Mouse (Mus musculus): ENCODE measurements at regions not wholly inside any gene's neighbourhood (a gene's known extent, or its start where the extent isn't known, plus 50 kb on each side); places are given as distances from the start of the nearest gene placed in this dataset.
A peak's percentile ranks its signal among the peaks of the same experiment; 100 is the strongest.

GRCm38 (mm10) chr12:118784643-118785042 is 61.5 kb upstream of the Sp8 start:
- Histone ChIP-seq H3K27ac (replicated peaks; ENCODE audit: insufficient read depth, low read depth, low read length) (no peak overlapping the region), H3K27me3 (ENCODE audit: control insufficient read depth, insufficient read depth, low read length) (no peaks in the 10 kb centered on the region), H3K4me3 (ENCODE audit: insufficient read depth, low read depth, low read length) (no peak overlapping the region), H3K4me1 (ENCODE audit: control insufficient read depth, insufficient read depth, low read length) (peaks cover 3% of the 10 kb centered on the region; the same call in 1 of the 2 replicates), H3K36me3 (ENCODE audit: control insufficient read depth, insufficient read depth, low read length) (no peaks in the 10 kb centered on the region), H3K79me2 (ENCODE audit: control insufficient read depth, insufficient read depth, low read length) (no peaks in the 10 kb centered on the region), H3K9ac (ENCODE audit: low read depth, low read length) (no peak overlapping the region)
- no peak for TF ChIP-seq POLR2A (IDR thresholded peaks at IDR 0.05; ENCODE audit: extremely low read depth, insufficient read depth, low read length)
- TF ChIP-seq CTCF (IDR thresholded peaks at IDR 0.05; ENCODE audit: low read depth, low read length) = no peak
- WGBS = 88% methylated on average over 1 of the region's 1 CpGs
- no peak for DNase-seq (ENCODE audit: extremely low read depth, low read depth, low spot score)

GRCm38 (mm10) chr12:118781978-118782377 is 64.2 kb upstream of the Sp8 start:
- Histone ChIP-seq H3K27me3 (ENCODE audit: control insufficient read depth, insufficient read depth, low read length) (no peaks in the 10 kb centered on the region), H3K79me2 (ENCODE audit: control insufficient read depth, insufficient read depth, low read length) (no peaks in the 10 kb centered on the region), H3K9ac (ENCODE audit: low read depth, low read length) (no peak overlapping the region), H3K36me3 (ENCODE audit: control insufficient read depth, insufficient read depth, low read length) (no peaks in the 10 kb centered on the region), H3K4me3 (ENCODE audit: insufficient read depth, low read depth, low read length) (no peak overlapping the region), H3K27ac (replicated peaks; ENCODE audit: insufficient read depth, low read depth, low read length) (no peak overlapping the region), H3K4me1 (ENCODE audit: control insufficient read depth, insufficient read depth, low read length) (peaks cover 3% of the 10 kb centered on the region; the same call in 1 of the 2 replicates)
- no peak for TF ChIP-seq POLR2A (IDR thresholded peaks at IDR 0.05; ENCODE audit: extremely low read depth, insufficient read depth, low read length)
- no peak for TF ChIP-seq CTCF (IDR thresholded peaks at IDR 0.05; ENCODE audit: low read depth, low read length)
- DNase-seq (ENCODE audit: extremely low read depth, low read depth, low spot score) = peak; percentile 90
- 28% methylated on average over 3 of the region's 3 CpGs for WGBS

GRCm38 (mm10) chr12:118775463-118776064 is 70.6 kb upstream of the Sp8 start:
- Histone ChIP-seq H3K79me2 (ENCODE audit: control insufficient read depth, insufficient read depth, low read length) (no peaks in the 10 kb centered on the region), H3K27ac (replicated peaks; ENCODE audit: insufficient read depth, low read depth, low read length) (no peak overlapping the region), H3K4me3 (ENCODE audit: insufficient read depth, low read depth, low read length) (no peak overlapping the region), H3K27me3 (ENCODE audit: control insufficient read depth, insufficient read depth, low read length) (no peaks in the 10 kb centered on the region), H3K4me1 (ENCODE audit: control insufficient read depth, insufficient read depth, low read length) (no peaks in the 10 kb centered on the region), H3K36me3 (ENCODE audit: control insufficient read depth, insufficient read depth, low read length) (no peaks in the 10 kb centered on the region), H3K9ac (ENCODE audit: low read depth, low read length) (no peak overlapping the region)
- no peak for TF ChIP-seq CTCF (IDR thresholded peaks at IDR 0.05; ENCODE audit: low read depth, low read length)
- TF ChIP-seq POLR2A (IDR thresholded peaks at IDR 0.05; ENCODE audit: extremely low read depth, insufficient read depth, low read length) = no peak
- no peak for DNase-seq (ENCODE audit: extremely low read depth, low read depth, low spot score)
- 42% methylated on average over 1 of the region's 1 CpGs for WGBS

- Histone ChIP-seq H3K79me2 (ENCODE audit: control insufficient read depth, insufficient read depth, low read length) (no peaks in the 10 kb centered on the region), H3K9ac (ENCODE audit: low read depth, low read length) (no peak overlapping the region), H3K27me3 (ENCODE audit: control insufficient read depth, insufficient read depth, low read length) (no peaks in the 10 kb centered on the region), H3K27ac (replicated peaks; ENCODE audit: insufficient read depth, low read depth, low read length) (no peak overlapping the region), H3K4me1 (ENCODE audit: control insufficient read depth, insufficient read depth, low read length) (no peaks in the 10 kb centered on the region), H3K36me3 (ENCODE audit: control insufficient read depth, insufficient read depth, low read length) (no peaks in the 10 kb centered on the region), H3K4me3 (ENCODE audit: insufficient read depth, low read depth, low read length) (no peak overlapping the region)
- DNase-seq (ENCODE audit: extremely low read depth, low read depth, low spot score) = no peak
- TF ChIP-seq CTCF (IDR thresholded peaks at IDR 0.05; ENCODE audit: low read depth, low read length) = no peak
- TF ChIP-seq POLR2A (IDR thresholded peaks at IDR 0.05; ENCODE audit: extremely low read depth, insufficient read depth, low read length) = no peak
- 69% methylated on average over 2 of the region's 2 CpGs for WGBS
These were observed 73.3 kb upstream of the Sp8 start for GRCm38 (mm10) chr12:118772790-118773189.

GRCm38 (mm10) chr12:118766472-118766871 is 79.7 kb upstream of the Sp8 start:
- Histone ChIP-seq H3K79me2 (ENCODE audit: control insufficient read depth, insufficient read depth, low read length) (no peaks in the 10 kb centered on the region), H3K4me3 (ENCODE audit: insufficient read depth, low read depth, low read length) (no peak overlapping the region), H3K27ac (replicated peaks; ENCODE audit: insufficient read depth, low read depth, low read length) (no peak overlapping the region), H3K27me3 (ENCODE audit: control insufficient read depth, insufficient read depth, low read length) (no peaks in the 10 kb centered on the region), H3K9ac (ENCODE audit: low read depth, low read length) (no peak overlapping the region), H3K36me3 (ENCODE audit: control insufficient read depth, insufficient read depth, low read length) (no peaks in the 10 kb centered on the region), H3K4me1 (ENCODE audit: control insufficient read depth, insufficient read depth, low read length) (no peaks in the 10 kb centered on the region)
- TF ChIP-seq CTCF (IDR thresholded peaks at IDR 0.05; ENCODE audit: low read depth, low read length) = no peak
- no peak for TF ChIP-seq POLR2A (IDR thresholded peaks at IDR 0.05; ENCODE audit: extremely low read depth, insufficient read depth, low read length)
- DNase-seq (ENCODE audit: extremely low read depth, low read depth, low spot score) = no peak
- WGBS = 81% methylated on average over 1 of the region's 1 CpGs

DNA sequence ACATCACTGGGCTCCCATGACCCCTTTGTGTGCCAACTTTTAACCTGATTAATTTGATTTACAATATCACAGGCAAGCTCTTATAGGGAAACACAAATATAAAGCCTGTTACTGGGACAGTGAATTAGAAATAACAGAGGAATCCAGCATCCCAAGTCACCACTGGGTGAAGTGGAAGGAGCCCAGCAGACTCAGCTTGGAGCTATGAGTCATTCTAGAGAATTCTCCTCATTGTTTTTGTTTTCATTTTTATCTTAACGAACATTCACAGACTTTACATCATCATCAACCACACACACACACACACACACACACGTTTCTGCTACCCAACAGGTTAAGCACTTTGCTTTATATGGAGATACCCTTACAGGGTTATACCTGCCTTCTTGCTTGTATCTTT is 92.1 kb upstream of the Sp8 start:
- no peaks in the 10 kb centered on the region for H3K79me2 ChIP-seq (ENCODE audit: control insufficient read depth, insufficient read depth, low read length)
- H3K4me3 ChIP-seq (ENCODE audit: insufficient read depth, low read depth, low read length) = no peak overlapping the region
- no peaks in the 10 kb centered on the region for H3K36me3 ChIP-seq (ENCODE audit: control insufficient read depth, insufficient read depth, low read length)
- H3K27ac ChIP-seq (replicated peaks; ENCODE audit: insufficient read depth, low read depth, low read length) = no peak overlapping the region
- no peak for DNase-seq (ENCODE audit: extremely low read depth, low read depth, low spot score)
- no peaks in the 10 kb centered on the region for H3K4me1 ChIP-seq (ENCODE audit: control insufficient read depth, insufficient read depth, low read length)
- no peaks in the 10 kb centered on the region for H3K27me3 ChIP-seq (ENCODE audit: control insufficient read depth, insufficient read depth, low read length)
- TF ChIP-seq POLR2A (IDR thresholded peaks at IDR 0.05; ENCODE audit: extremely low read depth, insufficient read depth, low read length) = no peak
- no peak for TF ChIP-seq CTCF (IDR thresholded peaks at IDR 0.05; ENCODE audit: low read depth, low read length)
- H3K9ac ChIP-seq (ENCODE audit: low read depth, low read length) = no peak overlapping the region
- 75% methylated on average over 2 of the region's 2 CpGs for WGBS

All from liver, adult 2 months (tissue).